Mouse (Mus musculus): ENCODE data around the gene Rassf8.

The Rassf8 gene

GRCm38 (mm10) chr6:145746132-145746849 lies at the start of gene Rassf8:
TSS of gene Rassf8 (plus strand) at chr6:145746748.
- peak; percentile 85 for DNase-seq (ENCODE audit: low read depth, low spot score)

GRCm38 (mm10) chr6:145701021-145701540 lies 45.5 kb upstream of the Rassf8 start:
- DNase-seq (ENCODE audit: low read depth, low spot score): no peak

- no peak for DNase-seq (ENCODE audit: low read depth, low spot score)
Measured at GRCm38 (mm10) chr6:145703667-145704066, 42.9 kb upstream of the Rassf8 start.

- no peak for DNase-seq (ENCODE audit: low read depth, low spot score)
Measured at GRCm38 (mm10) chr6:145709956-145710720, 36.4 kb upstream of the Rassf8 start.

- no peak for DNase-seq (ENCODE audit: low read depth, low spot score)
Measured at GRCm38 (mm10) chr6:145710797-145711196, 35.8 kb upstream of the Rassf8 start.

GRCm38 (mm10) chr6:145711320-145711719 lies 35.2 kb upstream of the Rassf8 start:
- no peak for DNase-seq (ENCODE audit: low read depth, low spot score)

GRCm38 (mm10) chr6:145713241-145714114 lies 33.1 kb upstream of the Rassf8 start:
- no peak for DNase-seq (ENCODE audit: low read depth, low spot score)

GRCm38 (mm10) chr6:145714131-145714530 lies 32.4 kb upstream of the Rassf8 start:
- DNase-seq (ENCODE audit: low read depth, low spot score): no peak

GRCm38 (mm10) chr6:145722596-145722995 lies 24.0 kb upstream of the Rassf8 start:
- DNase-seq (ENCODE audit: low read depth, low spot score): no peak

GRCm38 (mm10) chr6:145723131-145723863 lies 23.3 kb upstream of the Rassf8 start:
- no peak for DNase-seq (ENCODE audit: low read depth, low spot score)

GRCm38 (mm10) chr6:145725849-145726248 lies 20.7 kb upstream of the Rassf8 start:
- DNase-seq (ENCODE audit: low read depth, low spot score): no peak

GRCm38 (mm10) chr6:145726986-145727385 lies 19.6 kb upstream of the Rassf8 start:
- DNase-seq (ENCODE audit: low read depth, low spot score): no peak

GRCm38 (mm10) chr6:145732868-145733267 lies 13.7 kb upstream of the Rassf8 start:
- no peak for DNase-seq (ENCODE audit: low read depth, low spot score)

- DNase-seq (ENCODE audit: low read depth, low spot score): no peak
Measured at GRCm38 (mm10) chr6:145733276-145733675, 13.3 kb upstream of the Rassf8 start.

GRCm38 (mm10) chr6:145733911-145734310 lies 12.6 kb upstream of the Rassf8 start:
- DNase-seq (ENCODE audit: low read depth, low spot score): no peak

- DNase-seq (ENCODE audit: low read depth, low spot score): no peak
Measured at GRCm38 (mm10) chr6:145736099-145736498, 10.4 kb upstream of the Rassf8 start.

GRCm38 (mm10) chr6:145739231-145739630 lies 7.3 kb upstream of the Rassf8 start:
- DNase-seq (ENCODE audit: low read depth, low spot score): no peak

- no peak for DNase-seq (ENCODE audit: low read depth, low spot score)
Measured at GRCm38 (mm10) chr6:145740011-145740410, 6.5 kb upstream of the Rassf8 start.

GRCm38 (mm10) chr6:145745291-145745690 lies 1.3 kb upstream of the Rassf8 start:
- no peak for DNase-seq (ENCODE audit: low read depth, low spot score)

GRCm38 (mm10) chr6:145746921-145747670 lies 548 bp downstream of the Rassf8 start:
- DNase-seq (ENCODE audit: low read depth, low spot score): peak; percentile 13

Measured in WW6 (cell line).